Mouse (Mus musculus) v-Abl transformed pro-B cells (cell line): Measurements from ENCODE around the gene Ms4a10.

Source experiments
- in situ Hi-C, 2 experiments: fragments of 400-800 bp; cut with MboI; formaldehyde crosslinking; loops; one replicate each; pipeline ENCODE4 v1.15.1; 2025; ENCODE audit not compliant: unreplicated experiment in 2 of 2

The Ms4a10 gene

DNA sequence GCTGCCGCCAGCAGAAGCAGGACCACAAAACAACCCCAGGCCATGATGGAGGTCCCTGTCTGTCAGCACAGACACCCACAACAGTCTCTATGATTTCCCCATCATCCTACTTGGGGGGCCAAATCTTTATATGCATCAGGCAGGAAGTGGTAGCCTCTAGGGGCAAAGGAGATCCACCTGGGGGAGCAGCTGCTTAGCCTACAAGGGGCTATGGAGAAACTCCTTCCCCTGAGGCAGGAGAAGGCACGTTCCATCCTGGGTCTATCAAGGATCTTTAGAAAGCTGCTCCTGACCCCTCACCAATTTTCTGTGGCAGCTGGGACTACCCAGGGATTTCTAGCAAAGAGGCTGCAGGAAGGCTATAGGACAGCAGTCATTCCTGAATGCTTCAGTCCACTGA, 53.9 kb downstream of the Ms4a10 start, which contains the start of gene Zp1:
Gene Zp1 (minus strand): TSS at position 101 of the 400 bp plus-strand sequence.
- in situ Hi-C loops: no loop called here

DNA sequence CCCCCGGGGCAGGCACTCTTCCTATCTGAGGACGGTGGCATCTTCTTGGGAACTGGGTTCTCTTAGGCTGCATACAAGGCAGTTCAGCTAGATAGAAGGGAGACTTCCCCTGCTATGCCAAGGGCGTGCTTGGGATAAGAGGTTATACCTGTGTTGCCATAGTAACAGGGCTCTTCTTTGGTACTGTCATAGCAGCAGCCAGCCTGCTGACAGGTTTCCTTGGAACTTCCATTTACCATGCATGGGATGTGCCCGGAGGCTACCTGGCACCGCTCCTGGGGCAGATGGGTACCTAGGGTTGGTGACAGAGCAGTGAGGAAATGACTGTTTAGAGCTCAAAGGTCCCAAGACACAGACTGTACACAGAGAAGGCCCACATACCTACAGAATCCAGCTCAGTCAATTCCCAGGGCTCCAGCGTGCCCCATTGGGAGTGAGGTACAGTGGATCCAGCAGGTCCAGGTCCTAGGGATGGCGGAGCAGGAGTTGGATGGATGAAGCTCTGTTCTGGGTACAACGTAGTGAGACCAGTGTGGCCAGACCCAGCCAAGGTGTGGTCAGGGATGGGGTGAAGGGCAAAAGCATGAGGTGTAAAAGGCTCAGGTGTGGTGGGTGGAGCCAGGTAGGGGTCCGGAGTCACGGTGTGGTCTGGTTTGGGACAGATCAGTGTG, 56.0 kb downstream of the Ms4a10 start:
- in situ Hi-C loops: loop anchor here in 1 of 2 experiments (5.0 kb wide), 1 partner anchor 44 kb away; no protein-coding TSS in a partner anchor

DNA sequence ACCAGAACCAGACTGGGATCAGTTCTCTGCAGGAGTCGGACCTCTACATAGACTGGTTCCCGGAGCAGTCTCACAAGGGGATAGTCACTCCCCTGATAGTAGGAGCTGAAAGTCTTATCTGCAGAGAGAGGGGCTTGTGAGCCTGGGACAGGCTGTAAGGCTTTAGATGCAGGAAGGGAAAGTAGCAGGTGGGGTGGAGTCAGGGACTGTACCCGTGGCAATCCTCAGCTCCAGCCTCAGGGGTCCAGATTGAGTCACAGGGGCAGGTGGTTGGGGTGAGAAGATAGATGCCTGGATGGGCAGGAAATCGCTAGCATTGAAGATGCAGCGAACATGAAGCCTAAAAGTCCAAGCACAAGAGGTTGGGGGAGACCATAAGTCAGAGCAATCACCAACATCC, 58.0 kb downstream of the Ms4a10 start:
- in situ Hi-C loops: loop anchor here in 1 of 2 experiments (5.0 kb wide), 1 partner anchor 46 kb away; no protein-coding TSS in a partner anchor

DNA sequence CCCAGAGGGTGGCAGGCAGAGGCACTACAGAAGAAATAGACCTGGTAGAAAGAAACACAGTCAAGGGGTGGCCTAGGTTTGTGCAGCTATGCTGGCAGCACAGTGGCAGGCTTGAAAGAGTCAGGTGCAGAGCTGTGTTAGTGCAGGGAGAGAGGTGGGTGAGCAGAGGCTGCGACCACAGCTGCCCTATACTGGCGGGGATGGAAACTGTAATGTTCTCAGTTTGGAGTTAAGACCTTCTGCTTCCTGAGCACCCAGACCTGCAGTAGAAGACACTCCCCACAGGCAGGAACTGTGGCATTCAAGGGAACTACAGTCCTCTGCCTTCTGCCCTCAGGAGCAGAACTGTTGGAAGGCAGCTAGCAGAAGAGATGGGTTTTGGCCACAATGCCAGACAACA, 59.6 kb downstream of the Ms4a10 start:
- in situ Hi-C loops: loop anchor here in 1 of 2 experiments (5.0 kb wide), 1 partner anchor 47 kb away; no protein-coding TSS in a partner anchor

DNA sequence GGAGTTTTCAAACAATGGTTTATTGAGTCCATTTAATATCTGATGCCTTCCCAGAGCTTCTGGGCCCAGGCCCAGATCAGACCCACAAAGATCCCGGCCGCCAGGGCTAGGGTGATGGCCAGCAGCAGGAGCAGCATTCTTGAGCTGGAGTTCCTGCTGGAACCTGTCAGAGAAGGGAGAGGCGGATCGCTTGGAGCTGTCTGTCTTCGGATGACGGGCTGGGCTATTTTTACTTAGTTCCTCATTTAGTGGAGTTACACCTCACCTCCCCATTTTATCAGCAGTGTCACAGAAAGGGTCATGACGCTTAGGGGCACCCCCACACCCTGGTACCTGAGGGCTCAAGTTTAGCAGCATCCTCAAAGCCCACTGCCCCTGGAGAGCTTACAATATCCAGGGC, 60.2 kb downstream of the Ms4a10 start:
- in situ Hi-C loops: no loop called here
